Mouse (Mus musculus): ENCODE results near the gene Cphx1.
"Not testable (repeated sequence)": the region's sequence is repeated elsewhere in the genome, so short reads cannot be mapped to it uniquely, and the experiment has no call there.

The Cphx1 gene

GRCm38 (mm10) chr14:25938004-25938403 lies at the start of gene Cphx1:
TSS of gene Cphx1 (plus strand) at chr14:25938304.
- DNase-seq (ENCODE audit: low spot score in 2 of 2) = not testable (repeated sequence)

- DNase-seq (ENCODE audit: low spot score in 2 of 2) = not testable (repeated sequence)
These were observed 43.5 kb upstream of the Cphx1 start for GRCm38 (mm10) chr14:25894566-25894965.

DNA sequence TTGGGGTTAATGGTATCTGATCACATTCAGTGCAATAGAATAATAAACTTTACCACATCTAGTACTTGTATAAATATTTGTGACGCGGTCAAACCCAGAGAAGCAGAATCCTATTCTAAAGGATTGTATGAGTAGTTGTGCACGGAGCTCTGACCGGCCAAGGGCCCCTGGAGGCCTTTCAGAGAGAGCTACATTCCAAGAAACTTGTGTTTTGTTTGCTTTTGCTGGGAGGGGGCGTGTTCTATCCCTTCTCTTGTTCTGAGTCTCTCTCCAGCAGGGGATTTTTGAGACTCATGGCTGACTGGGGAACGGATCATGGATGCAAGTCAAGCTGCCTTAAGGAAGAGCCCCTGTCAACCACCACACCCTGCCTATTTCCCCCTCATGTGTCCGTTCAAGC lies 42.4 kb upstream of the Cphx1 start:
- not testable (repeated sequence) for DNase-seq (ENCODE audit: low spot score in 2 of 2)

GRCm38 (mm10) chr14:25903000-25903399 lies 35.1 kb upstream of the Cphx1 start, which contains the start of gene Plac9a:
TSS of gene Plac9a (minus strand) at chr14:25903100.
- DNase-seq (ENCODE audit: low spot score in 2 of 2) = not testable (repeated sequence)

DNA sequence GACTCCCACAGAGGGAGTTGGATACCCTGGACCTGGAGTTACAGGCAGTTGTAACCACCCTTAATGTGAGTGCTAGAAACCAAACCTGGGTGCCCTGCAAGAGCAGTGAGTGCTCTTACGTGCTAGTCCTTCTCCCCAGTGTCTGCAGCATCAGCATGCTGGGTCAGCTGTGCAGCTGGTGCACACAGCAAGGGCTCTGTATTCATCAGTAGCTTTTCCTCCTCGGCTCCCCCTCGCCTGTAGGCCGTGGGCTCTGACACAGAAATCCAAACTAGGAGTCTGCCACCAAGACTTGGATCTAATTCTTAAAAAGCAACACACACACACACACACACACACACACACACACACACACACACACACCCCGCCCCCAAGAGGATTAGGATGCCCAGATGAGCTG lies 32.9 kb upstream of the Cphx1 start:
- peak in 1 of 2 experiments; percentile 1 for DNase-seq (ENCODE audit: low spot score in 2 of 2)

GRCm38 (mm10) chr14:25907272-25907671 lies 30.8 kb upstream of the Cphx1 start:
- DNase-seq (ENCODE audit: low spot score in 2 of 2) = not testable (repeated sequence)

GRCm38 (mm10) chr14:25908976-25909375 lies 29.1 kb upstream of the Cphx1 start:
- DNase-seq (ENCODE audit: low spot score in 2 of 2) = not testable (repeated sequence)

GRCm38 (mm10) chr14:25918427-25919170 lies 19.5 kb upstream of the Cphx1 start:
- not testable (repeated sequence) for DNase-seq (ENCODE audit: low spot score in 2 of 2)

DNA sequence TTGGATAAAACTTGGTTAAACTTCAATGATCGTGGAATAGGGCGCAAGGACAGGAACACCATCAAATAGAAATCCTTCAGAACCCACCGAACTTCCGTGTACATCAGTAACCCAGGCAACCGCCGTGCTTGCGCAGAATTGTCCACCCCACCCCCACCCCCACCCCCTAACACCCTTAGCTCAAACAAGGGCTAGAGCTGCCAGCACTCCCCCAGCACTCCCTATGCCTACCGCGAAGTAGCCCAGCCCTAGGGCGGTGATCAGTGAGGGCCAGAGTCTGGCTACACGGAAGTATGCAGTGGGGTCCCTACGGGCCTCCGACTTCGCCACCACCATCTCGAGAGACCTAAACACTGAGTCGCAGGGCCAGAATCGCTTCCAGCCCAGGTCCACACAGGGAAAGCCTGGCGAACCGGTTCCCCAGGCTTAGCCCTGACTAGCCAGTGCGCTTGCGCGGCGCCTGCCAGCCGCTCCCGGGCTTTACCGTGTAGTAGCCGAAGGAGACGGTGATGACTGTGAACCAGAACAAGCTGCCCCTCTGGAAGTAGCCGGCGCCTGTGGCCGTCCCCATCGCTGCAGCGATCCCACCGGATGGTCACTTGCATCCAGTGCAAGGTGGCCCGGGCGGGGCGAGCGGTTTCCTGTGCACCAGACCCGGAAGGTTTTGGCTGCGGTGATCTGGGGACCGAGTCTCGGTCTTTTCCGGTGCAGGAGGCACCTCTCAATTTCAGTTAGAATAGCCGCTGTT lies 11.1 kb upstream of the Cphx1 start:
- DNase-seq (ENCODE audit: low spot score in 2 of 2) = not testable (repeated sequence)

DNA sequence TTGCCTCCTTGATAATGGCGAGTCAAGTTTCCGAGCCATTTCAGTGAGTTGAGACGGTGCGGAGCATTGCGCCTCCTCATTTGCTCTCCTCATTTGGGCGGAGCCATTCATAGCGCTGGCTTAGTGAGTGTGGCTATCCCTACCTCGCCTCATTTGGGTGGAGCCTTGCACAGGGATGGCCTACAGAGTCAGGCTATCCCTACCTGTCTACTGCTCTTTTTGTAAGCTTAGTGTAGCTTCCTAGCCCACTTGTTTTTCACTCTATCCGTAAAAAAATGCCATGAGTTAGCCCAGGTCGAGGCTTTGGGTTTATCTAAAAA lies 10.6 kb upstream of the Cphx1 start, which contains the start of gene Tmem254a:
Gene Tmem254a (minus strand): TSS at position 111 of the 320 bp plus-strand sequence.
- DNase-seq (ENCODE audit: low spot score in 2 of 2) = not testable (repeated sequence)

DNA sequence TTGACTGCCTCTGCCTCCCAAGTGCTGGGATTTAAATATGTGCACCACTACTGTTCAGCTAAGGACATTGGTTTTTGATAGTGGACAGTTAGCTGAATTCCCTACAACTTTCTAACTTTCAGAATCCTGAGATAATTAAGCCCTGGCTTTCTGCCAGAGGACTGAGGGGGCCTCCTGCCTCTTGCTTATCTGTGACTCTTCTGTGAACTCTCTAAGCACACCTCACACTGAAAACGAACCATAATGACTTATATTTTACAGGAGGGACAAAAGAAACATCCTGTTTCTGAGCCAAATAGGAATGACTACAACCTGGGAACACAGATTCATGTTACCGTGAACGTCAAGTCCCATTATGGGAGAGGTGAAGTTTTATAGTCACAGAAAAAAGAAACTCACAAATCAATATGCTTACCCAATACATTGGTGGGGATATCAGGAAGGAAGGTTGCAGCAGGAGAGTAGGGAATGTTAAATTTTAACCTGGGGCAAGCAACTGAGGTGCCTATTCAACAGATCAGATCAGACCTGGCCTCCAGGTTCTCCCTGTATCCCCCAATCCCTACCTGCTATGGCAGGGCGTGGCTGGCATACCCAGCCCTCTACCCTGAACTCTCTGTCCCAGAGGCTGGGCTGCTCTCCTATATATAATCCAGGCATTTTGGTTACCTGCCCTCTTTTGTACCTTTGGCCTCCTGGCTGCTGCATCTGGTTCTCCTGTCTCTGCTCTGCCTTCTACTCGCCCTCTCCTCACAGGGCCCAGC lies 1.1 kb upstream of the Cphx1 start:
- not testable (repeated sequence) for DNase-seq (ENCODE audit: low spot score in 2 of 2)

DNA sequence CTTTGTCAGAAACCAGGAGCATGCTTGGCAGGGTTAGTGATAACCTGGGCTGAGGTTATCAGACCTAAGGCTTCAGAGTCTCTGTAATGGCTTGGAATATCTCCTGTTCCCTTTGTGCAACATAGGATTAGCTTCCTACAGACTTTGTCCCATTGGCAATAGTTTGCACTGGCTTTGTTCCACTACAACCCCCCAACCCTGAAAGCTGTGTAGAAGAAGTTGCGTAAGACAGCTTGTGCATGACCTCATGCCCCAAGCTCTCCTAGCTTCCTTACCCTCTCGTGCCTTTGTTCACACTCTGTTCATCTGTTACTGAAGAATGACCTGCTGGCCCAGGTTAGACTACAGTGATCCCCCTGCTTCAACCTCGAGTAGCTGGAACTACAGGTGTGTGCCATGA lies 19.8 kb downstream of the Cphx1 start:
- DNase-seq (ENCODE audit: low spot score in 2 of 2) = not testable (repeated sequence)

DNA sequence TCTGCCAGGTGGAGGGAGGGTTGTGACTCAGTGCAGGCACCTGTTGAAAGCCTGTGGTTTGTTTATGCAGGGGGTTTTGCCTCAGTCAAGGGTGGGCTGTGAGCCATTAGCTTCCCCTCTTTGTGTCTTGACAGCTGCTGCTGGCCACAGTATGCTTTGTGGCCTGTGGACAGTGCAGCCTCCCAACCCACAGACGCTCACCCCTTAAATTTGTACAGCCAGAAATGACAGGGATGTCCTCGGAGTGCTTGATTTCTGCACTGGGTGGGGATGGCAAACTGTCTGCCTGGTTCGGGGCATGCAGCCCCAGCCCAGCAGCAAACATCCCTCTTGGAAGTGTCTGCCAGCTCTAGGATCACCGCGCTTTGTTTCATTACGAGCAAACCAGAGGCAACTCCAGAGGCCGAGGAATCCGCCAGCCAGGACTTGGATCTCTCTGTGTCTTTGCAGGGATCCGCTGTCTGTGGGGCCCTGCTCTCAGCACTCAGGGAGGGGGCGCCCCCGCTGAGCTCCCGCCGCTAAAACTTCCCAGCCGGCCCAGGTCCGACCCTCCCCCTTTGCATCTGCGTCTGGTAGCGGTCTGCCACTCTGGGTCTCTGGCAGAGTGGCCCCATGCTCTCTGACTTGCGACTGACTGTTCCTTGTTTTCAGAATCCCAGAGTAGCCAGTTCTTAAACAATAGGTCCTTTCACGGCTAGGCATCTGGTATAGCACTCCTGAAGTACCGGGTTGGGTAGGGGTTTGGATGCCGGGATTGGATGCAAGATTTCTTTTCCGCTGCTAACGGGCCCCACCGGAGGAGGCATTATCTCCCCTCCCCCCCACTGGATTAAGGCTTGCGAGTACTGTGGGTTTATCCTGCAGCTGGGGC lies 40.5 kb downstream of the Cphx1 start, which contains the start of gene Duxbl1:
Gene Duxbl1 (plus strand): TSS at position 207 of the 871 bp plus-strand sequence.
- DNase-seq (ENCODE audit: low spot score in 2 of 2) = not testable (repeated sequence)

DNA sequence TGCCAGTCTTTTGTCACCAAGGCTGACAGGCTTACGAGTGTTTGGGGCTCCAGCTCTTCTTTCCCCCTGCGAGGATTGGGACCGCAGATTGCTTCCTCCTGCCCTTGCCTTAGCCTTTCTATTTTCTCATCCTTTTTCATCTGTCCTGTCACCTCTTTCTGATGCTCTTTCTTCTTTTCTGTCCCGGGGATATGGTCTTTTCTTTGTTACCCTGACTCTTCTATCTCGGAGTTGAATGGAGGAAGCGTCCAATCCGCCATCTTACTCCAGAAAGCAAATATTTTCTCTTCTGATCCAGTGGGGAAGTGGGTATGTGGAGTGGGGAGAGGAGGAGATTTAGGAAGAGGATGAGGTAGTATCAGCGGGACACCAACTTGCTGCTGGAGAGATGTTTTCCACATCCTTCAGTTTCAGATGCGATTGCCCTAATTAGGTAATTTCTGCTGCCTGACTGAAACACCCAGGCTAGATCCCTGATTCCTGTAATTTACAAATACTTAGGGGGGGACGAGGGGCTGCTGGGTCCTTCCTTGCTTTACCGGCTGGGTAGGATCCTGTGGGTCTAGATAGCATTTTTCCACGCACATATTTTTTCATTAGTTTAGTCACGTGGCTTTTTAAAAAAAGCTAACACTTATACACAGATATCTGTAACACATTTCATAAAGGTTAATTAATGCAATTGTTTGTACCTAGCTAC lies 41.3 kb downstream of the Cphx1 start:
- not testable (repeated sequence) for DNase-seq (ENCODE audit: low spot score in 2 of 2)

DNA sequence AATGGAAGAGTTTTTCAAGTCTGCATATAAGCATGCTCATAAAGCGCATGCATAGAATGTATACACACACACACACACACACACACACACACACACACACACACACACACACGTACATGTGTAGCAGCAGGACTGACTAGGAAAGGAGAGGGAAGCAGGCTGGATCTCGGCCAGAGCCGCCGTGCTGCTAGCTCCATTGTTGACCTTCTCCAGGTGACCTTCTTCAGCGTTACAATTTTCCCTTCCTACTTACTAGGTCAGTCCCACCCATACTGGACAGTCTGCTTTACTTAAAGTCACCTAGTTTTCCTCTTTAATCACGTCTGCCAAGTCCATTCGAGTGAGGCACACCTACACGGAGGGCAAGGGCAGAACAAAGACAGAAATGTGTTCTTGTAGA lies 43.8 kb downstream of the Cphx1 start:
- DNase-seq (ENCODE audit: low spot score in 2 of 2) = not testable (repeated sequence)

Data from right cerebral cortex, postnatal 36 days (tissue).